Mouse (Mus musculus) monocyte, adult 2 months (primary cell): ENCODE results near the gene Slc52a3.

Source experiments
- DNase-seq, 2 experiments: peaks; one replicate each; pipeline ENCODE4 v3.0.0; 2022; ENCODE audit warnings: low spot score in 2 of 2, low read depth in 1 of 2

Slc52a3 gene

DNA sequence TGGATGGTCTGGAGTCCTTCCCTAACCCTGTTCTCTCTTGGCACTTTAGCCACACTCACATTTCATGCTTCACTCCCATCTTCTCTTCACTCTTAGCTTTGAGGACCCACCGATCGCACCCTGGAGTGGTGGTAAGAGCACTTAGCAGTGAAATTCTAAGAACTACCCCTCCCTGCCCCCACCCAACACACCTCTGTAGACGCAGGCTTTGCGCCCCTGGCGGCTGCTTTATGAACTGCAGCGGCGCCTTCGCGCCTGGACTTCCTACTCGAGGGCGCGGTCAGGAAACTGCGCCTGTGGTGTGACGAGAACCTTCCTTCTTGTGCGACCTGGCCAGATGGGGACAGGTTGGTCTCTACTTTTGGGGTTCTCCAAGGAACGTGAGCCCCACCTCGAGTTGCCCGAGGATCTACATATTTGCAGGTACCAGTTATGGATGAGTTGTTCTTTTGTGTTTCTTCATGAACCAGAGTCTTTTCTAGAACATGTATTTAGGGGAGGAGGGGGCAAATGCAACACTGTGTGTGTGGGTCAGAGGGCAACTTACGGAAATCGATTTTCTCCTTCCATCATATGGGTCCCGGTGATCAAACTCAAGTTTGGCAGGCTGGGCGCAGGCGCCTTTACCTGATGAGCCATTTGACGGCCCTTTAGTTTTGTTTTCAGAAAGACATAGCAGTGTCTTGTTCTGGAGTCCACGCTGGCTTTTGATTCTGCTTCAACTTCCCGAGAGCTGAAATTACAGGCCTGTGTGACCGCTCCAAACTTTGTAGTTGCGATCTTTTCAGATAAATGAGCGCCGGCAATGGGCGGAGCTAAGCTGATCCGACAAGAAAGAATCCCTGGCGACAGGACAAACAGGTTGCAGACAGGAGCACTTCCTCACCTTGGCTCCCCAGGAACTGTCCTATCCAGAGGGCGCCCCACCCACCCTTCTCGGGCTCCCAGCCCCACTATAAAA lies at the start of gene Slc52a3:
Gene Slc52a3, plus strand, starts transcription at position 283 of the 961 bp plus-strand sequence.
- DNase-seq, result peak in 1 of 2 experiments; percentile 81

GRCm38 (mm10) chr2:151947617-151948016 lies 48.7 kb upstream of the Slc52a3 start:
- DNase-seq, result no peak

DNA sequence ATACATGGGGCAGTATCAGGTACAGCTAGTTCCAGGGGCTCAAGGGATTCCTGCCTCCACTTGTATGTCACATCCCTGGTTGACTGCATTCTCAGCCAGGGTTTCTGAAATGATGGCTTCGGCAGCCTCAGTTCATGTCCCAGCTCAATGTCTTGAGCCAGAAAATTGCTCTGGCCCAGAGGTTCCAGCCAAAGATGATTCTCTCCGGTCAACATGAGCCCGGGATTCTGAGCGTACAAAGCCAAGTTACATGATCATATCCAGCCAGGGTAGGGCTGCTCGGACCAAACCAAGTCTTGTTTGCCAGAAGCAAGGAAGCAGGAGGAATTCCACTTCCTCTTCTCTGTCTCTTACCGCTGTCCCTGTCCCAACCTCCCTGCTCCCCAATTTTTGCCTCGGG lies 48.0 kb upstream of the Slc52a3 start:
- no peak for DNase-seq

GRCm38 (mm10) chr2:151949082-151949774 lies 47.1 kb upstream of the Slc52a3 start:
- DNase-seq, result no peak

DNA sequence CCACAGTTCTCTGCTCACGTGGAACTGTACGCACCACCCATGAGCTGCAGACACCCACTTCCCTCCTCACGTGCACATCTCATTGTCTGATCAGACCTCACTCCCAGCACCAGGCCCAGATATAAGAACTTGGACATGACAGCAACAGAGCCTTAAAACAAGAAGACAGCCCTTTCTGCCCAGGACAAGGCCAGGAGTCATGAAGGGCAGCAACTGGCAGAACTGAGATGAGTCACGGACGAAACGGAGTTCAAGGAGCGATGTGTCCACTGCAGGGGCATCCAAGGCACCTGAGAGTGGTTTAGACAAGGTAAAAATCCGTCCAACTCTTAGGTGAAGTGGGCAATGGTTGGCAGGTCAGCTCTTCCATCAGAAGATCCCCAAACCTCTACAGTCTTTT lies 42.6 kb upstream of the Slc52a3 start:
- no peak for DNase-seq

- no peak for DNase-seq
Observed at GRCm38 (mm10) chr2:151956500-151957137, 39.7 kb upstream of the Slc52a3 start.

DNA sequence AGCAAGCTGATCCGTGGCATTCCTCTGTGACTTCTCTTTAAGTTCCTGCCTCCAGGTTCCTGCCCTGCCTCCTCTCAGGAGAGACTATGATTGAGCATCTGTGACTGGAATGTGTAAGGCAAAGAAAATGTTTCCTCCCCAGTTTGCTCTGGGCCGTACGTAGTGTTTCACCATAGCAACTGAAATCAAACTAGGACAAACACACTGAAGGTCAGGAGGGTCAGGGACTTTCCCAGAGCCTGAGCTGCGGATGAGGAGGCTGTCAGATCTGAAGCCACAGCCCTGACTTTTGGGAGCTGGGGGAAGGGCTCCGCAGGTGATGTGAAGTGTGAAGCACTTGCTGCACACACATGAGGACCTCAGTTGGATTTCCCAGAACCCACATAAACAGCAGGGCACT lies 37.0 kb upstream of the Slc52a3 start:
- no peak for DNase-seq

- DNase-seq, result no peak
Observed at GRCm38 (mm10) chr2:151961284-151962196, 34.8 kb upstream of the Slc52a3 start.

DNA sequence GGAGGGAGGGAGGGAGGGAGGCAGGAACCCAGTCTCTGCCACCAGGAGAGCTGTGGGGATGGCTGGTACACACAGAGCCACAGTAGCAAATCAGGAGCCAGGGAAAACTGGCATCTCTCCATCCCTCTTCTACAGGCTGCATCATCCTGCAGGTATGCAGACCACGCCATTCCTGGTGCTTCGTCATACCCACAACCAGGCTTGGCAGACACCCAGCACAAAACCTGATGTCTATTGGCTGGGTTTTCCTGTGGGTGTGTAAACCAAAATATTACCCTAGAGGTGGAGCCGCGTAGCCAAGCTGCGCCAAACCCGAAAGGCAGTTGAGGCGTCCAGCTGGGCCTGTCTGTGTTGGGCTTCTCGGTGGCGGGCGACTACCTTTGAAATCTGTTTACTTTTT lies 33.8 kb upstream of the Slc52a3 start:
- no peak for DNase-seq

- DNase-seq, result no peak
Observed at GRCm38 (mm10) chr2:151963319-151963718, 33.0 kb upstream of the Slc52a3 start.

GRCm38 (mm10) chr2:151964052-151964451 lies 32.3 kb upstream of the Slc52a3 start:
- no peak for DNase-seq

- DNase-seq, result no peak
Observed at GRCm38 (mm10) chr2:151967176-151967750, 29.0 kb upstream of the Slc52a3 start.

GRCm38 (mm10) chr2:151967792-151968191 lies 28.5 kb upstream of the Slc52a3 start:
- DNase-seq, result no peak

DNA sequence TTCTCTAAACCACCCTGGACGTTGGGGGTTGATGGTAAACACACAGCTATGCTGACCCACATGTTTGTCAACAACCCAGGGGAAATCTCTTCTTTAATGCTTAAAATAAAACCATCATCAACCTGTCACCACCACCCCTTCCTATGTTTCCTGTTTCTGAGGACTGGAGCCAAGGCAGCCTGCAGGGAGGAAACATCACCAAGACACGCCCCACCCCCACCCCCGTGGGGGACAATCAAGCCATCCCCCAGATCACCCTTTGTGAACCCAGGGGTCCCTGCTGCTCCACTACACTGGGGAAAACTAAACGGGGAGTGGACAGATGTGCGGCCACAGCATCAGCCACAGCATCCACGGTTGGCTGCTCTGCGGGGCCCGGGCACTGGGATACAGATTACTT lies 27.9 kb upstream of the Slc52a3 start:
- no peak for DNase-seq

GRCm38 (mm10) chr2:151968986-151969385 lies 27.3 kb upstream of the Slc52a3 start:
- DNase-seq, result no peak

DNA sequence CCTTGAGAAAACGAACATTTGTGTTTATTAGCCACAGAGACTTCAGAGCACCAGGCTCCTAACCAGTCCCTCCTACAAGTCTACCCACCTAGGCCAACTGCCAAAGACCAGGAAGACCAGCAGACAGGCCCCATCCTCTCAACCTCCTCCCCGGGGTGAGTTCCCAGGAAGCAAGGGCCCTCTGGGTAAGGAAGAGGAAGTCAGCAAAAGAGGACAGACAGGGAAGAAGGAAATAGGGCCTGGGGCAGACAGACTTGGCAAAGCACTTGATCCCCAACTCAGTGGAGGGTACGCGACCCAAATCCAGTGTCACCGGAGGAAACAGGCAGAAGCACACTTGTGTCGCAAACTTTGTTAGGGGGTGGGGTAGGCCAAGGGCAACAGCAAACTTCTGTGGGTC lies 26.9 kb upstream of the Slc52a3 start:
- no peak for DNase-seq

DNA sequence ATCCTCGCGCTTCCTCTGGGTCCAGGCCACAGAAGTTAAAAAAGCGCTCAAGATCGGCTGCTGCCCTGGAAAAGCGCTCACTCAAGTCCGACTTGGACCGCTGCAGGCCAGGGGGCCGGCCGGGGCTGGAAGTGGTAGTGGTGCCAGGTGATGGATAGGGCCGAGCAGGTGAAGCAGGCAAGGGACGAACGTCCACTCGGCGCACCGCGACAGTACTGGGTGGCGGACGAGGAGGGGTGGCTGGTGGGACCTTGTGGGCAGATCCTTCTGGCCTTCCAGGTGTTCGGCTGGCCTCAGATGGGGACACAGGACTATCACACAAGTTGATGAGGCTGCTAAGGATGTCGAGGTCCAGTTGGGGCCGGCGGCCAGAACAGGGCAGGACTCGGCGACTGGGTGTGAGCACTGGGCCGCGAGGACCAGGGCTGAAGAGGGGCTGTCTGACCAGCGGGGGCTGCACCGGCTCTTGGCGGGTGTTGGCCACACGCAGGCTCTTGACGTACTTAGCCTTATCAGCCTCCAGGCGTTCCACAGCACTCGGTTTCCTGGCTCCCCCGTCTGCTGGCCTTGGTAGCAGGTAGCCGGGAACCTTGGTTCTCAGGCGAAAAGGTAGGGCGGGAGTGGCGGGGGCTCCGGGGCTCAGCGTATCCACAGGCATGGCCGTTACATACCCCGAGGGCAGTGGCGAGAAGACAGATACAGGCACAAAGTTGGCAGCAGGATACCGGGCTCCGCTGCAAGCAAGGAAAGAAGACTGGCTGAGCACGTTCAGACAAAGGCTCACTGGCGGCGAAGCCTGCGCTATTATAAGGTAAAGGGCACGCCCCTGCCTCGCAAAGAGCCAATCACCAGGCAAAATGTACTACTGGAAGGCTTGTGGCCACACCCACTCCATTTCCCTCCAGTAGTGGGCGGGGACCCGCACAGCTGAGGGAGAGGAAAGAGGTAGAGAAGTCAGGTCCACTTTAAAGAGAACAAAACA lies 25.8 kb upstream of the Slc52a3 start:
- peak in 1 of 2 experiments; percentile 52 for DNase-seq

- no peak for DNase-seq
Observed at GRCm38 (mm10) chr2:151971748-151972147, 24.6 kb upstream of the Slc52a3 start.
